Mouse (Mus musculus): ENCODE measurements around the gene Mtmr14.

DNA sequence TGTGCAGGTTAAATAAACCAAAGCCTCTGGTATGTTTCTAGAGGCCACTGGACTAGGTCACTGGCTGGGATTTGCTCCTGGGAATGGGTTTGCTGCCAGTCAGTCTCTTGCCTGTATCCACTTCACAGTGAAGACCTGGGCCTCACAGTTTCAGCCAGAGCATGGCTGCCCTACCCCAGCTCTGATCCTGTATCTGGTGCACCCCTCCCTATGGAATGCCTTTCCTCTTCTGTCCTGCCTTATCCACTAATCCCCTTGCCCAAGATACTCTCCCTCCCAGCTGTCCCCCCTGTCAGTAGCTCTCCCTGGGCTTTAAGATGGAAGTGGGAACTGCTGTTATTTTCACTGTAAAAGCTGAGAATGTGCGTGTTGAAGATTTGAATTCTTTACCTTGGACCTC lies 30.3 kb downstream of the Mtmr14 start:
- no peak for TF ChIP-seq POLR2A (IDR thresholded peaks at IDR 0.05; ENCODE audit: extremely low read depth, insufficient read depth, low read length)
- TF ChIP-seq CTCF (IDR thresholded peaks at IDR 0.05; ENCODE audit: low read depth, low read length): no peak

Measured in liver, adult 2 months (tissue).